Mouse (Mus musculus) stomach, postnatal 0 days (tissue): Measurements from ENCODE around the gene Adgrb3. TPM values are rescaled to one million over a fixed set of nuclear protein-coding genes. Genes with fewer than 3 reads are reported as not detected.

Experiments used
- ATAC-seq: fragments of 200-750 bp; cut with Nextera tagmentation; 2 replicates; pipeline ENCODE4 v1.8.0; 2017; ENCODE audit not compliant: low FRiP score, low TSS enrichment
- DNase-seq: peaks from one replicate; pipeline ENCODE4 v3.0.0-alpha.2; 2016; ENCODE audit warnings: low spot score
- H3K27ac ChIP-seq: fragments of 300-500 bp; sonication (generic); replicated peaks from 2 replicates; pipeline ENCODE4 v1.5.1; 2014; ENCODE audit warnings: mild to moderate bottlenecking, control low read depth
- H3K27me3 ChIP-seq: fragments of 300-500 bp; sonication (generic); 2 replicates; pipeline ENCODE4 v1.6.1; 2014; ENCODE audit warnings: low read length; ENCODE audit not compliant: control insufficient read depth, insufficient read depth
- H3K36me3 ChIP-seq: fragments of 300-500 bp; sonication (generic); 2 replicates; pipeline ENCODE4 v1.6.1; 2014; ENCODE audit warnings: low read length, mixed read lengths; ENCODE audit not compliant: control insufficient read depth, insufficient read depth
- H3K4me1 ChIP-seq: fragments of 300-500 bp; sonication (generic); replicated peaks from 2 replicates; pipeline ENCODE4 v1.6.1; 2014; ENCODE audit warnings: antibody characterized with exemption; ENCODE audit not compliant: control insufficient read depth, insufficient read depth
- H3K4me2 ChIP-seq: fragments of 300-500 bp; sonication (generic); replicated peaks from 2 replicates; pipeline ENCODE4 v1.6.1; 2014; ENCODE audit warnings: low read depth, mild to moderate bottlenecking, control low read depth, moderate library complexity
- H3K4me3 ChIP-seq: fragments of 300-500 bp; sonication (generic); 2 replicates; pipeline ENCODE4 v1.5.1; 2014; ENCODE audit warnings: low read depth, low read length, control low read depth
- H3K9ac ChIP-seq: fragments of 300-500 bp; sonication (generic); 2 replicates; pipeline ENCODE4 v1.6.1; 2014; ENCODE audit warnings: mild to moderate bottlenecking, low read length, control low read depth, mixed read lengths
- H3K9me3 ChIP-seq: fragments of 300-500 bp; sonication (generic); 2 replicates; pipeline ENCODE4 v1.6.1; 2016; ENCODE audit warnings: low read length; ENCODE audit not compliant: control insufficient read depth
- CTCF ChIP-seq: IDR thresholded peaks from 2 replicates; pipeline ENCODE4 v1.5.1; 2016; ENCODE audit warnings: antibody characterized with exemption, low read depth, mild to moderate bottlenecking, moderate library complexity
- EP300 ChIP-seq: optimal IDR thresholded peaks from 2 replicates; pipeline ENCODE3; 2016; ENCODE audit warnings: antibody characterized with exemption
- WGBS: fragments of 180-500 bp; shearing (Covaris S2); extraction: QIAGEN DNeasy Blood & Tissue Kit; methylation state at CpG from one replicate; pipeline ENCODE4 v1.1.7; 2014; 5-methylcytosine and 5-hydroxymethylcytosine counted together
- polyA plus RNA-seq: library from polyadenylated mRNA; unstranded; fragments of >200 nt; fragmentation: Nextera tagmentation; extraction: Ambion mirVana; gene quantifications from 2 replicates; pipeline ENCODE4 v1.2.1, GENCODE M21; 2015

The Adgrb3 gene
- polyA plus RNA-seq: 1.8 and 2.1 TPM in 2 replicates

DNA sequence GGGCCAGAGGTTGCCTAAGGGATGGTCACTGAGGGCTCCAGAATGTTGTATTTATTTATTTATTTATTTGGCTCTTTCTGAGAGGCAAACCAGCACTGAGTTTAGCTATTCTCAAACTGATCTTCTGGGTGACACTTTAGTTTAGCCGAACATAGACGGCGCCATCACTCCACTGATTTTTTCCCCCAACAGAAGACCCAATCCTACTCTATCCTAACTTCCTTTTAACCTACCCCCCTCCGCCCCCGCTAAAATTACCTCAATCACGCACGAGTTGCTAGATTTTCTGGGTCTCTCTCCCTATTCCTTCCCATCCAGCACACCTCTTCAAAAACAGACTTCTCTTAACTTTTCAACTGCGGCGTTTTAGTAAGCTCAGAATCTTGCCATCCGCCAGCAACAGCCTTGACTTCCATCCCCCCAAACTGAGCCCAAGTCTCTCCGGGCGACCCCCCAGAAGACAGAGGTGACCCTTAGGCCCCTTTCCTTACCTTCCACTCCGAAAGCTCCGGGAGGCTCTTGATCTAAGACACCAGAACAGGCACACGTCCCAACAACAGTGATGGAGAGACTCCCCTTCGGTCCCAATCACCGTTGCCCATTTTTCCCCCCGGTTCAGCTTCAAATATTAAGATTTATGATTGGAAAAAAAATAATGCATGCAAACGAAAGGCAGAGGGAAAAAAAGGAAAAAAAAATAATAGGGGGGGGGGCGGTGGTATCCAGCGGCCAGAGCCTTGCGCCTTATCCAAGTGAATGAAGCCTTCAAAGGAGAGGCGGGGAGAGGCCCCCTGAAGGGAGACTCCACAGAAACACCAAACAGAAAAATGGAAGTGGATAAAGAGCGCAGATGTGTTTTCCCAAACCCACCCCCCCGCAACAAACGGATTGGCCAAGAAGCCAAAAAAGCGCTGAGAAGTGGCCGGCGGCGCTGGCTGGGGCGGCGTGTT is at the start of gene Adgrb3:
Gene Adgrb3, minus strand, starts transcription at position 737 of the 950 bp plus-strand sequence.
- Histone ChIP-seq H3K9ac (peak within 1 kb of the TSS; percentile 23; the same call in 1 of the 2 replicates), H3K36me3 (no peaks in the 10 kb centered on the region), H3K27me3 (no peaks in the 10 kb centered on the region), H3K9me3 (no peaks in the 10 kb centered on the region), H3K4me2 (peak within 1 kb of the TSS; percentile 75), H3K4me3 (peak within 1 kb of the TSS; percentile 48), H3K27ac (no peak within 1 kb of the TSS), H3K4me1 (no peaks in the 10 kb centered on the region)
- WGBS: 7% methylated on average over 31 of the region's 32 CpGs
- DNase-seq (no peak), ATAC-seq (no peak)
- TF ChIP-seq EP300 (no peak), CTCF (0 out of 2 replicates have a peak, but pooled peaks have one; percentile 6)

DNA sequence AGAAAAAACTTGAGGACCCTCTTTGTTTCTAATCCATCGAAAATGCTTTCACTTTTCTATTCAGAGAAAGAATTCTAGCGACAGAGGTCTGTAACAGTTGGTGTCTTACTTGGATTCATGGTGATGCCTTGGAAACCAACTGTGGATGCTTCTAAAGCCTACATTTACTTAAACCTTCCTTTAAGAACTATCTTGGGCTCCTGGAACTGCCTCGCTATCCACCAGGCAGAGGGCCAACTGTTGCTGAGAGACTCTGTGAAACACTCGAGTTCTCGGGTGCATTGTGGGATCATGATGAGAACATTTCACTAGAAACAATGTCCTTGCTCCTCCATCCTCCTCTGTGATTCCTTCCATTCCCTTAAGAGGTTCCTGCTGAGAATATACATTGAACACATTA is 48.0 kb upstream of the Adgrb3 start:
- no peaks in the 10 kb centered on the region for H3K9me3 ChIP-seq
- no peak overlapping the region for H3K4me3 ChIP-seq
- no peak overlapping the region for H3K9ac ChIP-seq
- ATAC-seq (no peak), DNase-seq (no peak)
- no peak overlapping the region for H3K4me2 ChIP-seq
- no peaks in the 10 kb centered on the region for H3K36me3 ChIP-seq
- no peaks in the 10 kb centered on the region for H3K4me1 ChIP-seq
- H3K27me3 ChIP-seq: no peaks in the 10 kb centered on the region
- WGBS: 78% methylated on average over 5 of the region's 5 CpGs
- TF ChIP-seq EP300 (no peak), CTCF (no peak)
- H3K27ac ChIP-seq: no peak overlapping the region

DNA sequence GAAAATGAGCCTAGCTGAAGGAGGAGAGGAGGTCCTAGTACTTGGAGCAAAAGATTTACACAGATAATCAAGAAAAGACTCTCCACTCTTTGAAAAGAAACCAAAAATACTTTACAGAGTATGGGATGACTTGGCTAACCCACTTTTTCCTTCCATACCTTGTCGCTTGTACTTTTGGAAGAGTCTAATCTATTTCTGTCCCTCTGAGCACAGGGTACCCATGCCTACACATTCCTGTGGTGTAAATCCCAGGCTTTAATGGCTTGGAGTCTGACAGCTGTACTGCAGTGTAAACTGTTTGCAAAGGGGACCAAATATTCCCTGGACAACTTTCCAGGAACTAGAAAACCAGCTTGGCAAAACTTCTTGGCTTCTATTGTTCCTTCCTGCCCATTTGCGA is 28.0 kb upstream of the Adgrb3 start:
- Histone ChIP-seq H3K4me2 (no peak overlapping the region), H3K4me1 (no peaks in the 10 kb centered on the region), H3K4me3 (no peak overlapping the region), H3K27ac (no peak overlapping the region), H3K9ac (no peak overlapping the region), H3K27me3 (no peaks in the 10 kb centered on the region), H3K9me3 (no peaks in the 10 kb centered on the region), H3K36me3 (no peaks in the 10 kb centered on the region)
- ATAC-seq: no peak
- 79% methylated on average over 2 of the region's 2 CpGs for WGBS
- TF ChIP-seq CTCF: no peak
- TF ChIP-seq EP300: no peak
- no peak for DNase-seq

DNA sequence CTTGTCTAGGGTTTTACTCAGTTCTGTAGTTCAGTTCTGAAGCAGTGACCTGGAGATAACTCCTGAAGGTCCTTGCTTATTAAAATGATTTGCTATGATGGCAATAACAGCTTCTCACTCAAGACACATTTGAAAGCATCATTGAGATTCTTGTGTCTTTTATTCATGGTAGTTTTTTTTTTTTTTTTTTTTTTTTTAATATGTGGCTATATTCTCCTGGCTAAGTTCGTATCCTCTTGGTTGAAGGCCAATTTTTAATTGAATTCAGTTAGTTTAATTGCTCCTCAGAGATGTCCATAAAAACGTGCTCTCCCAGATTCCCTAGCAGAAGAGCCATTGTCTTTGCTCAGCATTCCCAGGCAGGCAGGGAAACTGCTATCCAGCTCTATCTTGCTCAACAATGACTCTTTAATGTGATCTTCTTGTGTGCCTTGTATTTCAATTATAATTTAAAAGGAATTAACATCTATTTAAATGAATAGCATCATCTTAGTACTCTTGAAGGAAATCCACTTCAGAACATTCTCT is 25.0 kb upstream of the Adgrb3 start:
- H3K36me3 ChIP-seq: no peaks in the 10 kb centered on the region
- no peak overlapping the region for H3K9ac ChIP-seq
- no peaks in the 10 kb centered on the region for H3K4me1 ChIP-seq
- DNase-seq (no peak), ATAC-seq (no peak)
- TF ChIP-seq EP300 (no peak), CTCF (no peak)
- no peak overlapping the region for H3K4me3 ChIP-seq
- H3K27me3 ChIP-seq: no peaks in the 10 kb centered on the region
- no peak overlapping the region for H3K27ac ChIP-seq
- H3K9me3 ChIP-seq: no peaks in the 10 kb centered on the region
- no peak overlapping the region for H3K4me2 ChIP-seq
- WGBS: 49% methylated on average over 2 of the region's 2 CpGs

DNA sequence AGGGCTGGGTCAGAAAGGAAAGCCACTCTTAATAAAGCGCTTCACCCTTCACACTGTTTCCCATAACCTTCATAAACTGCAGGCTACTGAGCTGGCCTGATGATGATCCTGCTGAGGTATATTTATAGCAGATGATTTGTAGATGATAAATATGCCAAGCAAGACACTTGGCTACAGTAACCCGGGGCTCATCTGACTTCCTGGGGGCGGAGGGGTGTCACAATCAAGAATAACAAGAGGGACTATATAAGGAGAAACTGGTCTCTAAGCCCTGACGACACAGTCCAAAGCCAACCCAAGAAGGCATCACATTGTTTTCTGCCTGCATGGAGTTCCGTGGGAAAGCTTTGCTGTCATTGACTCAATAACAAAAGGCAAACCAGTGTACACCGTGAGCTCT is 2.8 kb upstream of the Adgrb3 start:
- Histone ChIP-seq H3K36me3 (no peaks in the 10 kb centered on the region), H3K4me2 (no peak overlapping the region), H3K4me1 (no peaks in the 10 kb centered on the region), H3K9me3 (no peaks in the 10 kb centered on the region), H3K9ac (no peak overlapping the region), H3K27me3 (no peaks in the 10 kb centered on the region), H3K4me3 (no peak overlapping the region), H3K27ac (no peak overlapping the region)
- TF ChIP-seq EP300 (no peak), CTCF (no peak)
- 62% methylated on average over 6 of the region's 6 CpGs for WGBS
- DNase-seq: no peak
- ATAC-seq: no peak

DNA sequence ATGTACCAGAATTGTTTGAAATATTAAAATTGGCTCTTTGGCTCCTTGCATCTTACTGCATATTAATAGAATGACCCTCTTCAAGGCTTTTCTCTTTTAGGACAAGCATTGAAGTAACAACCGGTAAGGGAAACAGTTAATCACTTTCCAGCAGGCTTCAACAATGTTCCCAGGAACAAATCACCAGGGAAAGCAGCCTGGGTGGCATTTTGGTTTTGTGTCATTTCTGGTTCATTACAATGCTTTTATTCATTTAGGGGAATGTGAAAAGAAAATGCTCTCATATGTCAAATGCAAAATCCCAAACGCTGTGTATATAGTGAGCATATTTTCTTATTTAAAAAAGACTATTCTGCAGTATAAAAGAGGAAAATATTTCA is 2.0 kb upstream of the Adgrb3 start:
- H3K9me3 ChIP-seq: no peaks in the 10 kb centered on the region
- H3K4me3 ChIP-seq: no peak overlapping the region
- H3K36me3 ChIP-seq: no peaks in the 10 kb centered on the region
- no peaks in the 10 kb centered on the region for H3K27me3 ChIP-seq
- H3K4me1 ChIP-seq: no peaks in the 10 kb centered on the region
- ATAC-seq (no peak), DNase-seq (no peak)
- no peak for TF ChIP-seq CTCF
- no peak for TF ChIP-seq EP300
- H3K27ac ChIP-seq: no peak overlapping the region
- H3K4me2 ChIP-seq: no peak overlapping the region
- WGBS: 40% methylated on average over 2 of the region's 2 CpGs
- H3K9ac ChIP-seq: no peak overlapping the region
